Mouse (Mus musculus): ENCODE measurements around the gene Olfr1344.
"Not testable (repeated sequence)": the region's sequence is repeated elsewhere in the genome, so short reads cannot be mapped to it uniquely, and the experiment has no call there.

Gene Olfr1344

DNA sequence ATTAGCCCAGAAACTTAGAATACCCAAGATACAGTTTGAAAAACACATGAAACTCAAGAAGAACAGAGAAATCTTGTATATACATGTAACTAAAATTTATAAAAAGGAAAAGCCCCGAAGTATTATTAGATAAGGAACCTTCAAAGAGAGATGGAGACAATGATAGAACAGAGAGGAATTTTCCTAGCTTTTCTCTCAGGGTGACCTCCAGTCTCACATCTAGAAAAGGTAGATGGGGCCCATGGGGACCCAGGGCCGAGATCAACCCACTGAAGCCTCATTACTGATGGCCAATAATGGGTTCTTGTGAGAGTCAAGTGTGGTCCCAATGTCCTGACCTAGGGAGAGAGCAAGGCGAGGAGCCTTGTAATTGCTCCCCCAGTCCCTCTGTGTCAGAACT lies at the start of gene Olfr1344:
Gene Olfr1344 (plus strand): TSS at position 301 of the 400 bp plus-strand sequence.
- no peak for DNase-seq

DNA sequence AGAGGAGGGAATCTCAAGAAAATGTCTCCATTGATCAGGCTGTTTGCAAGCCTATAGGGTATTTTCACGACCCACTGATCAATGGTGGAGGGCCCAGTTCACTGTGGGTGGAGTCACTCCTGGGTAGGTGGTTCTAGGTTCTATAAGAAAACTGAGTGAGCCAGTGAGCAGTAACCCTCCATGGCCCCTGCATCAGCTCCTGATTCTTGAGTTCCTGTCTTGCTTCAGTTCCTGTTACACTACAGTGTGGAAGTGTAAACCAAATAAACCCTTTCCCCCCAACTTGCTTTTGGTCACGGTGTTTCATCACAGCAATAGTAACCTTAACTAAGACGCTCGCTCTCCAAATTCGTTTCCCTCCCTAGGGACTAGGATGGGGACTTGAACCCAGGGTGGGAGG lies 49.5 kb upstream of the Olfr1344 start:
- DNase-seq: no peak

DNA sequence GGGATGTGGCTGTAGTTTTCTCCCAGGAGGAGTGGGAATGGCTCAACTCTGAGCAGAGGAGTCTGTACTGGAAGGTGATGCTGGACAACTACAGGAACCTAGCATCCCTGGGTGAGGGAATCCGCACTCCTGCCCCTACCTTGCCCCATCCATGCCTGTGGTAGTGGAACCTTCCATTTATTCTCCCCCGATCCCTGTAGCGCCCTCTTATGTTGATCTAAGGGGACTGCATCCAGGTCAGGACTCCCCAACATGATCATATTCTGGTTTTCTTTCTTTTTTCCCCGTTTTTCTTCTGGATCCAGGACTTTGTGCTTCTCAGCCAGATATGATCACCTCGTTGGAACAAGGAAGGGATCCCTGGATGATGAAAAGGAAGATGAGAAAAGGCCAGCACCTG lies 49.0 kb upstream of the Olfr1344 start:
- no peak for DNase-seq

DNA sequence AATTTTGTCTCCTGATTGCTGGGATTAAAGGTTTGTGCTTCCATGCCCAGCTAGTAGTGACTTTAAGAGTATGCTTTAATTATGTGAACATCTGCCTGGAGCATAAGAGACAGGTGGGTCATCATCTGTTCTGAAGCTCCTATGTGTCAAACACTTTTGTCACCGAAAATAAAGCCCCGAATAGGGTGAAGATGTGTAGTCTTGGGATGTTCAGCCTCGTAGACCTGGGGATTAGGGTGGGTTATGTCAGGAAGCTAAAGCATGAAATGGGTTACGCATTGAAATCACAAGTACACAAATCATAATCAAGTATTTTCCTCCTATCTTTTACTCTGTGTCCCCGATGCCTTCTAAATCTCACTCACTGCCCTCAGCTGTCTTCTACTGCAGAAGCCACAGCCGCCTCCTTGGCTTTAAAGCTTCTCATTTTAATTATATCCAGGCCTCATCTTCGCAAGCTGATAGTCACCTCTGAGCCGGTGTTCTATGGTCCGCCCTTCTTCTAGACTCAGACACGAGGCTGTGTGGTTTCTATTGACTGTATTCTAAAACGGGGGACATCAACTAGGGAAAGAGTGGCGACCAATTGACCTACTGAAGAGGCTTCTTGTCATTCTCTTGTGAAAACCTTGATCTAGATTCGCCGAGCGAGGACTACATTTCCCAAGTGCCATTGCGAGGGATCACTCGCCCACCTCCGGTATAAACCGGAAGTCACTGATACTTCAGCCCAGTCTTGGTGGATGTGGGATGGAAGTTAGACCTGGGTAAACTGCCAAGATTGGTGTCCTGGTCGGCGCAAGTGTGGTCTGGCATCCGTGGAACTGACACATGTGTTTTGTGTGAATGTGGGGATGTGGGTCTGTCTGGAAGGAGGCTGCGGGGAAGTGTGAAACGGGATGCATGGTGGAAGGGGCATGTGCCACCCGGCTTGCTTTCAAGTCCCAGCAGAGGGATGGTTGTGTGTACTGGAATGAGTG lies 40.2 kb upstream of the Olfr1344 start, which contains the start of gene Smim17:
Gene Smim17 (plus strand): TSS at position 720 of the 980 bp plus-strand sequence.
- DNase-seq: peak; percentile 72 to 80

DNA sequence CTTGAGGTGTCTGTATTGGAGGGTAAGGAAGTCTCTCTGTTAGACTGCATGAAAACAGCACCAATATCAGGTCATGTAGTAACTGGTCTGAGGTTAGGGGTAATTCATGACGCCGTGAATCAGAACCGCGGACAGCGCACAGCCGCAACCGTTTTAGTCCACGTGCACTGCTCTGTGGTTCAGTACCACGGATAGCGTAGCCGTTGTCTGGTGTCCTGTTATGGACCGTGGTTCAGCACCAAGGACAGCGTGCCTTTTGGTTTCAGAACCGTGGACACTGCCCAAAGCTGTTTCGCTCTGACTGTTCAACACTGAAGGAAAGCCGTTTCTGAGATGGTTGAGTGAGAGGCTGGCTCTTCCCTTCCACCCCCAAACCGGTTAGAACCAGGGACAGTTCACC lies 28.4 kb upstream of the Olfr1344 start, which contains the start of gene Gm20715:
Gene Gm20715 (plus strand): TSS at position 235 of the 400 bp plus-strand sequence.
- DNase-seq: peak; percentile 35 to 65

DNA sequence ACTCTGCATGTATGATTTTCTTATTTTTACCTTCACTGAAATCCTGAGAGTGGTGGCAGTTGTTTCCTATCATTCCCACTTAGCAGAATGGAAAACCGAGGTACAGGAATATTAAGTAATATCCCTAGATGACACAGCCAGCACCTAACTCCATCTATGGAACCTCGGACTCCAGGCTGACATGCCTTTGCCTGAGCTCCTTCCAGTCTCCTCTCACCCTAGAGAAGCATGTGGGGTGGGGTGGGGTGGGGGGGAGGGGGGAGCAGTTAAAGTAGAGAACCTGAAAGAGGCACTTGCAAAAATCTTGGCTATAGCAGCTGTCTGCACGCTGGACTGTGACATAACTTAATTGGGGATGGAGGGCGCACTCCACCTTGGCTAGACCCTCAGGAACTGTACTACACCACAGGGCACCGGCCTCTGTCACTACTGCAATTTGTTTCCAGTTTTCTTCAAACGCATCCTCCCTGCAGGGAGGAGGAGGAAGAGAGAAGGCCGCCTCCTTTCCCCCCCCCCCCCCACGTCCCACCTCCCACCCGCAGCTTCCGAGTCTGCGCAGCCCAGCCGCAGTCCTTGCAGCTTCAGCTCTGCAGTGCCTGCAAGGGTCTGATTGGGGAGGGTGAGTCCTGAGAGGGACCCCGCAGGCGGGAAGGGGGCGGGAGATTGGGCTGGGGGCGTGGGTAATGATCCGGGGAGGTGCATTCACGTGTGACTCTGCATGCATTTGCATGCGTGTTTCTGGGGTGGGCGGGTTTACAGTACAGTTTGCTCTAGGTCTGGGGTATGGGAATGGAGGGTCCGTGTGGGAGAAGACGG lies 23.7 kb upstream of the Olfr1344 start:
- DNase-seq: peak; percentile 13 to 21

DNA sequence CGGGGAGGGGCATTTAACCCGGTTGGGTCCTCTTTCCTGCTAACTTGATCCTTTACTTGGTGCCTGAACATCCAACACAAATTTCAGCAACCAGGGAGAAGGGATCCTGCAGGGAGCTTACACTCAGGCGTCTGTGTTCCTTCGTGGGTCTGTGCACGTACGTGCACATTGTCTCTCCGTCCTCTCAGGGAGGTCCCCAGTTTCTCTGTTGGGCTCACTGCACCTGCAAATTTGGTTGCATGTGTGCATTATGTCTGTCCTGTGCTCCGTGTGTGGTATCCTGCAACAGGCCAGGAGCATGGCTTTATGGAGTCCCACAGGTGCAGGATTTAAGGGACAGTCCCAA lies 23.1 kb upstream of the Olfr1344 start:
- no peak for DNase-seq

DNA sequence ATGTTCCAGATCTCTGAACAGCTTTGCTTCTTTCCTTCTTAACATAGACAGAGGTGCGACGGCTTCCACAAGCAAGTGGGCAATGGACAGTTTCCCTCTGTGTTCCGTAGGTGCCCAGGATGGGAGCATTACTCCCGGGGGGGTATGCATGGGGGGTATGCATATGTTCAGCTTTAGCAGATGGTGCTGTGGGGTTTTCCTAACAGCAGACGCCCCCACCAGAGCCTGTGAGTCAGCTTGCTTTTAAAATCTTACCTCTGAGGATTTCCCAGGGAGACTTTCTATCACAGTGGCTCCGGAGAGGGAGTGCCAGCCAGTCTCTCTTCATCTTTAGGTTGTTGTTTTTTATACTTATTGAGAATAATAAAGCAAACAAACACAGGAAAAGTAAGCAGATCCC lies 18.6 kb upstream of the Olfr1344 start:
- DNase-seq: no peak

DNA sequence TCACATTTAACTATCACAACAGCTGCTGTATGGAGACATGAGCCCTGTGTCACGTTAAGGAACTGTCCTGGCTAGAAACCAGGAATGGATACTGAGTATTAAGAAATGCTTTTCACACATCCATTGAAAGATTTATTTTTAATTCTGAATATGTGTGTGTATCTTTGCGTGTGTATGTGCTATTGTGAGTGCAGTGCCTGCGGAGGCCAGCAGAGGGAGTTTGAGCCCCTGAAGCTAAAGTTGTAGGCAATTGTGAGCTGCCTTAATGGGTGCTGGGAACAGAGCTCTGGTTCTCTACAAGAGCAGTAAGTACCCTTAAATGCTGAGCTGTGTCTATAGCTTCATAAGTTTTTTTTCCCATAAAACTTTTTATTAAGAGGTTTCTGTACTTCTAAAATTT lies 9.1 kb upstream of the Olfr1344 start:
- no peak for DNase-seq

DNA sequence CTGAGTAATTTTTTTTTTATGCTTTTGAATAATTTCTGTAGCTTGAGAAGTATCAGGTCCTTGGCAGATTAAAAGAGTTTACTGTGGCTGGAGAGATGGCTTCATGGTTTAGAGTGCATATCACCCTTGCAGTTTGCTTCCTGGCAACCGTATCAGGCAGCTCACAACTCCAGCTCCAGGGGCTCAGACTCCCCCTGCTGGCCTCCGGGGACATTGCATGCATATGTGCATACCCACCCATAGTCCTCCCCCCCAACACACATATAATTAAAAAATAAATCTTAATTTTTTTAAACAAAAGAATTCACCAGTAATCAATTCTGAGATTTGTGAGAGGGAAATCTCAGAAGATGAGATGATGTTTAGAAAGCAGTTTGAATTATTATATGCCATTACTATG lies 8.1 kb upstream of the Olfr1344 start:
- peak; percentile 13 to 32 for DNase-seq

DNA sequence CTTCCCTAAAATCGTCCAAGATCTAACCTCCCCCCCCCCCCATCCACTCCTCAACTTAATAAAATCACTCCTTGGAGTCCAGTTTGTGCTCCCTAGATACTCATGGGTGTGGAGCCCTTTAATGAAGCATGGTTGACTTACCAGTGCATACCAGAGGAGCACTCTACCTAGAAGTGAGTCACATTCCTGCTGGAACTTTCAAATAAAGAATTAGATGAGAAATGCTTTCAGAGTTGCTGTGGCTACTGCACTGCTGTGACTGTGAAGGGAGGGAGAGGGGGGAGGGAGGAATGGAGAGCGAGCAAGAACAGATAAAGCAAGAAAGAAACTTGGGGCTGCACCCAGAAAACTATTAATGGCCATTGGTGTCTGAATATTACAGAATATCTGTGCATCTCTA lies 2.7 kb downstream of the Olfr1344 start:
- no peak for DNase-seq

DNA sequence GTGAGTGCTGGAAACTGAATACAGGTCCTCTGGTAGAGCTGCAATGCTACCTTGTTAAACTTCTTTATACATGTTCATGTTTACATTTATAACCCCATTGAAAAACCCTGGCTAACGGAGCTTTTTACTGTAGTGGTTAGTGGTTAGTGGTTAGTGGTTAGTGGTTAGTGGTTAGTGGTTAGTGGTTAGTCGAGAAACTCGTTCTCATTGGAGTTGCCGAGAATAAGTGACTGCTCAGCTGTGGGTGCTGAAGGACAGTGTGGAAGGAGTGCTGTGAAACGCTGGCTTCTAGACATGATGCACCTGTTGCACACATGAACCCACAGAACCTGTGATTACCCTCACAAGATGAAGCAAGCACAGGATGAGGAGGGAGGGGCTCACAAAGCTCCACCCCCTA lies 9.3 kb downstream of the Olfr1344 start:
- DNase-seq: no peak

DNA sequence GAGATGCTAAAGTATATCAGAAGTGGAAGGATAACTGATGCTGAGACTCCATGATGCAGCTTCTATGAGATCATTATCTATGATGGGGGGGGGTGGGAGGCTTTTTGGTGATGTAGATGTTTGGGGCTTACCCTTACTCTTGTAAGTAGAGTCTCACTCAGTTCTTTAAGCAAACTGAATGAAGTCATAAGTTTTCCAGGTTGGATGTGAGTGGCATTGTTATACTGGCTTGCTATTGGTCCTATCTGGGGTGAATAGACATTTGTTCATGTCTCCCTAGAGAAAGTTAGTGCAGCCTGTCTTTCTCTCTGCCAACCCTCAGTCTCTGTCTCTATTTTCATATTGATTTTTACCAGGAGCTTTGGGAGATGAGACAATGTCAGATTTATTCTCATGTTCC lies 17.4 kb downstream of the Olfr1344 start, which contains the start of gene Olfr1336:
Gene Olfr1336 (plus strand): TSS at position 301 of the 400 bp plus-strand sequence.
- DNase-seq: no peak

DNA sequence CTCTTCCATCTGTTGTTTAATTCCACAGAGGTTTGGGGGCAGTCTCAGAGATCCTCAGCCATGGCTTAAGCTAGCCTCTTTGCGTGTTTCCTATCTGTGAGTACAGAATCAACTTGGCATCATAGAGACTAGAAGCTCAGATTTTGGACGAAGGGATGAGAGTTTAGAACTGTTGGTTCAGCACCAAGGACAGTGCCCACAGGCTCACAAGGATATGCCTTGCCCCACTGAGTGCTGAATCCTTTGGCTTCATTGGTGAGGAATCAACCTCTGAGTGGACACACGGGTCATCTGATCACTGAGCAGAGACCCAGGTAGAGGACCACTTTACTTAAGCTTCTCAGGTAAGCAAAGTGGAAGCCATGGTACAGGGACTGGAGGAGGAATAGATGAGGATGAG lies 17.9 kb downstream of the Olfr1344 start:
- DNase-seq: no peak

DNA sequence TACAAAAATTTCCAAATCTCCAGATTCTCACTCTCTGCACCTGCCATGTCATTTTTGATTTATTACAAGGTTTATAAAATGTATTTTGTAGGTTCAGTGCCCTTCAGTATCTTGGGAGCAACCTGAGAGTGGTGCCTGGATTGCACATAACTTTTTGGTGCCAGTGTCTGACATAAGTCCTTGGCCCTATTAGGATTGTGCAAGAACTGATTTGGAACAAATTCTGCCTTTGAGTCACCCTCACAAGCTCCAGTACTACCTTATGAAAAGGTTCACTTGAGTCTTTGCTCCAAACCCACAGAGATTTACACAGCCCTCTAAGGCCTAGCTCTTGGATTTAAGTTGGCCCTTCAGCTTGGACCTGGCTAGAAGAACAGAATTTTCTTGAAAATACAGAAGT lies 28.5 kb downstream of the Olfr1344 start, which contains the start of gene Olfr1346:
Gene Olfr1346 (plus strand): TSS at position 151 of the 400 bp plus-strand sequence.
- no peak for DNase-seq

DNA sequence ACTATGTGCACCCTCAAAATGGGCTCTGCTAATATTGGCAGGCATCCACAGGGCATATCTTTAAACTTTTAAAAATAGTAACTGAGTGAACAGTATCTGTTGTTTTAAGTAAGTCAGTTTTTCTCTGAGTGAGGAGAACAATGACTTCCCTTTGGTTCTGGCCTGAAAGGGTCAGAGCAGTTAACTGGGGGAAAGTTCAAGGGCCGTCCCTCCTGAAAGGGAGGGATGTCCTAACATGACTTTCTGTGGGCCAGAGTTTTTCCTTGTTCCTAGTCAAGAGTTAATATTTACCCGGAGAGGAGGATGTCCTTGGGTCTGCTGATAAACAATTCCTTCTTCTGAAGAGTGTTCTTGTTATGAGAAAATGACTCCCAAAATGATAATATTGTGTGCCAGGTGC lies 39.1 kb downstream of the Olfr1344 start:
- not testable (repeated sequence) for DNase-seq

DNA sequence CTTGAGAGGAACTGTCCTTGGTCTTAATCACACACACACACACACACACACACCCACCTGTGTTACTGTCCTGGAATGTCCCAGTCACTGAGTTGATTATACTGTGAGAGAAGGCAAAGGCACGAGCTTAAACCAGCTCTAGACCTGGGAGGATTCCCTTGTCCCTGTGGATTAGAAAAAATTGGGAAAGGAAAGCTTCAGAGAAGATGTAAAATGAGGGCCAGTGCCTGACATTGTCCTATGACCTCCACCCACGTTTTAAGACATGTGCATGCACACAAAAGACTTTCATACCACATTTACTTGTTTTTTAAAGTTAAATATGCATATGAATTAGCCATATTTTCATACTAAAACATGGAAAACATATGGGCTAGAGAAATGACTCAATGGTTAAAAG lies 48.4 kb downstream of the Olfr1344 start, which contains the start of gene Olfr5:
Gene Olfr5 (minus strand): TSS at position 101 of the 400 bp plus-strand sequence.
- no peak for DNase-seq

All from cerebellum, postnatal 25 days (tissue).